Mouse (Mus musculus) stomach, embryonic 16.5 days (tissue): ENCODE data around the gene Degs1. TPM values are rescaled to one million over a fixed set of nuclear protein-coding genes. Genes with fewer than 3 reads are reported as not detected.

ENCODE experiments used
- polyA plus RNA-seq: library from polyadenylated mRNA; unstranded; fragments of >200 nt; fragmentation: Nextera tagmentation; extraction: Ambion mirVana; gene quantifications from 2 replicates; pipeline ENCODE4 v1.2.1, GENCODE M21; 2015

Degs1 gene
- polyA plus RNA-seq, 1 experiment from 2014 or later, result 146 TPM

Other genes with a start within 250 kb of the Degs1 start
- gene Srp9, start 158.1 kb downstream of the Degs1 start, polyA plus RNA-seq, result 140 and 160 TPM in 2 replicates
- not detected in 2 replicates for gene Vmn1r1, start 118.3 kb downstream of the Degs1 start, polyA plus RNA-seq
- gene Fbxo28, start 58.8 kb upstream of the Degs1 start, polyA plus RNA-seq, result 12.3 and 13.4 TPM in 2 replicates
- gene Trp53bp2, start 126.4 kb upstream of the Degs1 start, polyA plus RNA-seq, result 18.7 and 19.3 TPM in 2 replicates
- 127 and 139 TPM in 2 replicates for gene Capn2, start 234.8 kb upstream of the Degs1 start, polyA plus RNA-seq